Comparison of ENCODE assay signal across 1 mouse cellular context in the genomic region with DNA sequence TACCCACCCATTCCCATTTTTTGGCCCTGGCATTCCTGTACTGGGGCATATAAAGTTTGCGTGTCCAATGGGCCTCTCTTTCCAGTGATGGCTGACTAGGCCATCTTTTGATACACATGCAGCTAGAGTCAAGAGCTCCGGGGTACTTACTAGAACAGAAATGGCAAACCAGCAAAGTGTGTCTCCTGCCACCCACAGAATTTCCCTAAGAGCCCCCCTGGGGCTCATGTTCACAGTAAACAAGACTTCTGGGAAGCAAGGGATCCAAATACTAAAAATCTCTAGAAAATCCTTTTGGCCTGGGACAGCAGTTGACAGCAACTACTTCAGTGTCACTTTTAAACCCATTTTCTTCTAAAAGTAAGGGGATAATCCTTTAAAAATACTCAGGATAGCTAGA. TPM values are rescaled to one million over a fixed set of nuclear protein-coding genes. Genes with fewer than 3 reads are reported as not detected.
"Had no signal": no experiment of that assay in that cellular context is flagged by ENCODE, and none has a peak within 500 bp of the region (broad histone marks: within the 10 kb centered on the region; RNA-seq: fewer than 3 reads in every experiment).

No protein-coding gene starts in this region.

RNA-seq across cellular contexts. Expression of a gene that starts 25.1 kb away (rescaled TPM):
- polyA plus RNA-seq: myocyte had no signal
